Mouse (Mus musculus) natural killer cell, adult 2 months (primary cell): ENCODE data around the gene Ube4b.
"Not testable (repeated sequence)": the region's sequence is repeated elsewhere in the genome, so short reads cannot be mapped to it uniquely, and the experiment has no call there.

Experiments
- DNase-seq, 2 experiments: peaks; one replicate each; pipeline ENCODE4 v3.0.0; 2022; ENCODE audit warnings: low spot score in 2 of 2

Gene Ube4b

GRCm38 (mm10) chr4:149431887-149432286 lies 5.3 kb upstream of the Ube4b start:
- not testable (repeated sequence) for DNase-seq

GRCm38 (mm10) chr4:149429592-149429991 lies 3.0 kb upstream of the Ube4b start:
- DNase-seq: no peak

- DNase-seq: peak in 1 of 2 experiments; percentile 12
Measured at GRCm38 (mm10) chr4:149425801-149426292, 702 bp downstream of the Ube4b start.

GRCm38 (mm10) chr4:149424755-149425154 lies 1.8 kb downstream of the Ube4b start:
- DNase-seq: no peak

GRCm38 (mm10) chr4:149417854-149418365 lies 8.6 kb downstream of the Ube4b start:
- no peak for DNase-seq

DNA sequence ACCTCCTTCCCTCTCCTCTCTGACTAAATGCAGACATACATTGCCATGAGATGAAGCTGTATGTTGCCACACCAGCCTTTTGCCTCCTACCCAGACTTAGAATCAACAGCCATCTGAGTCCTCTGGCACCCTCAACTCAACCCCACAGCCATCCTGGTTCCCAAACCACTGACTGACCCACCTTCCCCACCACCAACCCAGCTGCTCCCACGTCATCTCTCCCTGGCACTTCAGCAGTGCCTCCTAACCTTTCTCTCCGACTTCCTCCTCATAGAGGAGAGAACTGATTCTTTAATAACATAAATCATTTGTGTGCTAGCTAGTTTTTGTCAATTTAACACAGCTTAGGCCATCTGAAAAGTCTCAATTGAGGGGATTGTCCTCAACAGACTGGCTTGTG lies 9.6 kb downstream of the Ube4b start:
- no peak for DNase-seq

- DNase-seq: no peak
Measured at GRCm38 (mm10) chr4:149416417-149416816, 10.1 kb downstream of the Ube4b start.

DNA sequence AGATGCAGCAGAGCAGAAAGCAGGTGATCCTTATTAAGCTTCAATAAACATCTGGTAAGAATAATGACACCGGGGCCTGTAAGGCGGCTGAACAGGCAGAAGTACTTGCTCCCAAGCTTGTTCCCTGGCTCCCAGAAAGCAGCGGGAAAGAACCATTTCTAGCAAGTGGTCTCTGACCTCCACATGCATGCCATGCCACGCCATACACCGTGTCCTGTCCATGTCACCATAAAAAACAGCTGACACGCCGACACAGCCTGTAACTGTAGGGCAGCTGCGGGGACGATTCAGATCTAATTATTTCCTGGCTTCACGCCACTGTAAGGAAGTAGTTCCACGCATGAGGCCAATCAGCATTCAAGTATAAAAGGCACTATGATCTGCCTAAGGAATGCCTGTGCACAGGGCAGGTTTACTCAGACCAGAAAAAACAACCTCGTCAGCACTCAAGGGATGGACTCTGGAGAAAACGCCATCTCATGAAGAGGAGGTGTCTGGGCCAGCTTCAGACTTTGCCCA lies 10.8 kb downstream of the Ube4b start:
- DNase-seq: no peak

- no peak for DNase-seq
Measured at GRCm38 (mm10) chr4:149414259-149414658, 12.3 kb downstream of the Ube4b start.

GRCm38 (mm10) chr4:149409759-149410158 lies 16.8 kb downstream of the Ube4b start:
- no peak for DNase-seq

DNA sequence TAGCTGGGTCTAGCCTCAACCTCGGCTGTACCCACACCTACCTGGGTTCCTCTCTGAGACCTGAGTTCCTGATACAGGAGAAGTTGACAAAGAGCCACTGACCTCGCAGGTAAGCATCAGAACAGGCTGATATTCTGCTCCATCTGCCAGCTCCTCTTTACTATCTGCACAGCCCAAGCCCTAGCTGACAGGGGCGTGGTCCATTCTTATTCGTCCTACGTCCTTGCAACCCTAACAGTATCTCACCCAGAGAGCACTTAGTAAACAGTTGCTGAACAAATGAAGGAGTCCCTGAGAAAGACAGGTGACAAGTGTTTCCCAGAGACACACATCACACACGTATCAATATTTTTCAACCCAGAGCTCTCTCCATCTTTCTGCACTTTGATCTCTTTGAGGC lies 18.2 kb downstream of the Ube4b start:
- DNase-seq: no peak

DNA sequence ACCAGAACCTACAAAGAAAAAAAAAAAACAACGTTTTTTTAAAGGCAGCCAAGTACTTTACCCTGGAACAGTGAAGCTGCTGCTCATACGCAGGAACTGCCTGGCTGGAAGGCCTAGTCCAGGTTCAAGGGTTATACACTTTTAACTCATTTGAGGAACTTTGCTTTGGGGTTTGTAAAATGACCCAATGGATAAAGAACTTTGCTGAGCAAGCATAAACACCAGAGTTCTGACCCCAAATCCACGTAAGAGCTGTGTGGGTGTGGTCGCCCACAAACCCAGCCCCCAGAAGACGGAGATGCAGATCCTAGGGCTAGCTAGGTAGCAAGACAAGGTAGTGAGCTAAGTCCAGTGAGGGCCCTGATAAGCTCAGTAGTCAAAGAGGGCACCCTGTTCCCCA lies 19.1 kb downstream of the Ube4b start:
- no peak for DNase-seq

DNA sequence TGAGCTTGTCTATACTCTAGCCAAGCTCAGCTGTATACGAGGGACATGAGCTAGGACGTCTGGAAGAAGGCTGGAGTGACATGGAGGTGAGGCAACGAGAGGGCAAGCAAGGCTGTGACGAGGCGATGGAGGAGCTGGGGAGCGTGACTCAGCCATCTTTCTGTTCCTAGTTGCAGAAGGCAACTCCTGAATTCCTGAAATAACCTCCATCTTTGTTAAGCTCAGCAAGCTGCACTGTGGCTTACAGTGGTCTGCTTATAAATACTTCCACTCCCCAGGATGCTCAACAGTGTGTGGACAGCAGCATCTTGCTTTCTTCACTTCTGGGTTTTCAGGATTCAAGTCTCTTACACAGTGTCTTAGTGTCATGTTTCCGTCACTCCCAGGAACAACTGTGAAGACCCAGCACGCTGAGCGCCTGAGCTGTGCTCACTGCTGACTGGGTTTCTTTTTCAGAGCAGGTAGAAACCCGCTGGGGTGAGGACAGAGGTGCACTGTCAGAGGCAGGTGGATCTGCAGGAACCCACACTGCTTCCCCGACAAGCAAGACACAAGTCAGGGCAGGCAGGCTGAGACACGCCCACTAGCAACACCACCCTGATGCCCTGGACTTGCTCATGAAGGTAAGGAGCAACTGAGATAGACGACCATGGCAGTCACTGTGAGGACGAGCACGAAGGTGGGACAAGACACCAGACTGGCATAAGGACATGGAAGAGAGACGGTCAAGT lies 20.7 kb downstream of the Ube4b start:
- no peak for DNase-seq

GRCm38 (mm10) chr4:149404640-149405465 lies 21.7 kb downstream of the Ube4b start:
- no peak for DNase-seq

GRCm38 (mm10) chr4:149403037-149403436 lies 23.5 kb downstream of the Ube4b start:
- no peak for DNase-seq

- DNase-seq: no peak
Measured at GRCm38 (mm10) chr4:149401591-149401982, 25.0 kb downstream of the Ube4b start.

- DNase-seq: no peak
Measured at GRCm38 (mm10) chr4:149400878-149401590, 25.5 kb downstream of the Ube4b start.

DNA sequence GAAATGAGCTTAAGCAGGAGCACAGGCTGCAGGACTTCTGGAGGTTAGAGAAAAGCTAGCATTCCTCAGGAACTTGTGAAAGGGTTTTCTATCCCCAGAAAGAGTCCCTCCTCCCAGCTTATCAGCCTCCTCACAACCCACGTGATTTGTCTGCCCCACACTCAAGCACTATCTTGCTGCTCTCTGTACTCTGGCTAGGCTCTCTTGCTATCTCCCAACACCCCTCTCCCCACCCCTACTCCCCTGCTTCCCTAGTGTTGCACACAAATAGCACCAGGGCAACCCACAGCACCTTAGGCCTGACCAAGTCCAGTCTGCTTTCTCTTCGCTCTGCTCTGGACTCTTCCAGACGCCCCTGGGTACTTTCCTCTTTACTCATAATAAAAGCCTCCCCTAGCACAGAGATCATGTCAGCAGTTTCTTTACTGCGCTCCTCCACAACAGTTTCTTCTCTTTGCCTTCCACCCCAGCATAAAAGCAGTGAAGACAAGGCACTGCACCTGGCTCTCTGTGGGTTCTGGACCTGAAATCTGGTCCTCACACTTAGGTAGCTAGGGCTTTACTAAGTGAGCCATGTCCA lies 27.1 kb downstream of the Ube4b start:
- no peak for DNase-seq

DNA sequence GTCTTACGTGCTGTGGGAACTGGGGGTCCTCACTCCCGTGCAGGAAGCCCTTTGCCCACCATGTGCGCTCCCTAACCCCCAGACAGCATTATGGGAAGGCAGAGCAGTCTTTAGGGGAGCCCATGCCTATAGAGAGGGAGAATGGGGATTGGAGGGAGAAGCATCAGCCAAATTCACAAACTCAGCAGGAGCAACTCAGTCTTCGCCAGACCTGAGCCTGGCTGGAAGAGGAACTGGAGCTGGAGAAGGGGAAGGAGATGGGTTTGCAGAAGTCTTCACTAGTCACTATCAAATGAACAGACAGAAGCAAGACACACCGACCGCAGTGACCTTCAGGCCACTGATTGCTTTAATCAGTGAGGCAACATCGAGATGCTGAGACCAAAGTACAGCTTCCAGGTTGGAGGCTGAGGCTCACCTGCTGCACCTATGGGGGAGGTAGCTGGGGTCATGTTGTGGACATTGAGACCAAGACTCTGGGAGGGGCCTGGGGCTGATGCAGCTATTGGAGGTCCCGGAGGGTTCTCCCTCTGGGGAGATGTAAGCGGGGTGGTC lies 28.3 kb downstream of the Ube4b start:
- no peak for DNase-seq

DNA sequence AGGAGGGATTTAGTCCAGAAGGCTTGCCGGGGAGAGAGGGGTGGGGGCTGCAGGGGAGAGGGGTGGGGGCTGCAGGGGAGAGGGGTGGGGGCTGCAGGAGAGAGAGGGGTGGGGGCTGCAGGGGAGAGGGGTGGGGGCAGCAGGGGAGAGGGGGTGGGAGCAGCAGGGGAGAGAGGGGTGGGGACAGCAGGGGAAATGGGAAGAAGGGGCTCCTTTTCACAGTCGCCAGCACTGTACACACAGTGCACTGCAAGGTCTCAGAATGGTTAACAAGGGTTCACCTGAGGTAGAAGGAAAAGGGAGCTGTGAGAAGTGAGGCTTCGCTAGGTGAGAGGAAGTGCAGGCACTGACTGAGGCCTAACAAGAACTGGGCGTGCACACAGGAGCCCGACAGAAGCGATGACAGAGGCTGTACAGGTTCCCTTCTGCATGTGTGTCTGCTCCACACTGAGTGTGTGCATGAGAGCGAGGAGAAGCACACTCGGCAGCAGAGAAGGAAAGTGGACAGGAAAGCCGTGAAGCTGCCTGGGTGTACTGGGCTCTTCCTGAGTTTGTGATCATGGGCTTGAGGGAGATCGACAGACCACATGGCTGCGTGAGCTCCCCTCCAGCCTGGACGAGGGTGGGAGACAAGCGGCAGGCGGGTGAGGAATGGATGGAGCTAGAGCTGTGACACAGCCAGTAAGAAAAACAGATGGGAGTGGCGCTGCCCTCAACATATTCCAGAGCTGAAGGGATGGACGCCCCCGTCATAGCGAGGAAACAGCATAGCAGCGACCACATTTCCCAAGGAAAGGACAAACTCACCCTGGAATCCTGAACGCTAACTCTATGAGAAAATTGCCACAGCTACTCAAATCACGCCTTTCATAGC lies 29.9 kb downstream of the Ube4b start:
- DNase-seq: no peak
